Mouse (Mus musculus): ENCODE data around the gene Thbd. TPM values are rescaled to one million over a fixed set of nuclear protein-coding genes. Genes with fewer than 3 reads are reported as not detected.
A peak's percentile ranks its signal among the peaks of the same experiment; 100 is the strongest.

The Thbd gene
- polyA plus RNA-seq, 1 experiment = 28.4 TPM

DNA sequence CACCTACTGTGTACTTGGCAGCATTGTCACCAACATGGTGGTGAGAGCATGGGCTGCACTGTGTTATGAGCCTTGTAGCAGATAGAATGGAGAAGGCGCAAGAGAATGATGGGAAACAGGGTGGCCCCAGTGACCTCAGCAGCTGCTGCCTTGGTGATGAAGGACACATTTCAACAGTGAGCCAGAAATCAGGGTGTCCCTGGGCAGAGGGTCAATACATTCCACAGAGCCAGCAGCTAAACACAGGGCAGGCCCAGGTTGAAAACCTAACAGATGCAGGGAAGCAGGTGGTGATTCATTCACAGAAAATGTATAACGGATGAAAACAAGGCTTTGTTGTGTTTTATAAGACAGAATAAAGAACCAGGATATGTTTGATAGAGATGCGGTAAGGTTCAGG is 38.5 kb upstream of the Thbd start:
- Histone ChIP-seq H3K27ac (ENCODE audit: insufficient read depth, low read depth, low read length) (no peak overlapping the region), H3K4me3 (ENCODE audit: insufficient read depth, low read depth, low read length) (no peak overlapping the region), H3K36me3 (ENCODE audit: control insufficient read depth, insufficient read depth, low read length) (no peaks in the 10 kb centered on the region), H3K27me3 (replicated peaks; ENCODE audit: control insufficient read depth, insufficient read depth, low read length) (no peaks in the 10 kb centered on the region), H3K4me1 (ENCODE audit: control insufficient read depth, insufficient read depth, low read length) (no peaks in the 10 kb centered on the region)
- TF ChIP-seq POLR2A (IDR thresholded peaks at IDR 0.05; ENCODE audit: low read depth, low read length) (no peak), CTCF (conservative IDR thresholded peaks at IDR 0.05; ENCODE audit: insufficient read depth, insufficient read length, low read depth, low read length) (no peak)
- WGBS = 81% methylated on average over 3 of the region's 3 CpGs
- no peak for DNase-seq

DNA sequence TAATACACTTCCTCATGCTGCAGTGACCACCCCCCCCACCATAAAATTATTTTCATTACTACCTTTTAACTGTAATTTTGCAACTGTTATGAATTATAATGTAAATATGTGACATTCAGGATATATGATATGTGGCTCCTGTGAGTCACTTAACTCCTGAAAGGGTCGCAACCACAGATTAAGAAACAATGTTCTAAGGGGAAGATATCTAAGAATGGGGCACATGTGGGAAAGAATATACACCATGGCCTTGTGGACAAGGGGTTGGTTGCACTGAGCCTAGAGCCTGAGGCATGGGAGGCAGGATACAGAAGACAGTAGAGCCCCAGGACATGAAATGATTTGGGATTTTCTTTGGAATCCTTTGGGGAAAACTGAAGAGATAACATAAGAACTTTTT is 37.6 kb upstream of the Thbd start:
- TF ChIP-seq POLR2A (IDR thresholded peaks at IDR 0.05; ENCODE audit: low read depth, low read length) (no peak), CTCF (conservative IDR thresholded peaks at IDR 0.05; ENCODE audit: insufficient read depth, insufficient read length, low read depth, low read length) (no peak)
- no peak for DNase-seq
- Histone ChIP-seq H3K36me3 (ENCODE audit: control insufficient read depth, insufficient read depth, low read length) (no peaks in the 10 kb centered on the region), H3K27ac (ENCODE audit: insufficient read depth, low read depth, low read length) (no peak overlapping the region), H3K4me1 (ENCODE audit: control insufficient read depth, insufficient read depth, low read length) (no peaks in the 10 kb centered on the region), H3K27me3 (replicated peaks; ENCODE audit: control insufficient read depth, insufficient read depth, low read length) (no peaks in the 10 kb centered on the region), H3K4me3 (ENCODE audit: insufficient read depth, low read depth, low read length) (no peak overlapping the region)
- WGBS = 100% methylated on average over 1 of the region's 1 CpGs

DNA sequence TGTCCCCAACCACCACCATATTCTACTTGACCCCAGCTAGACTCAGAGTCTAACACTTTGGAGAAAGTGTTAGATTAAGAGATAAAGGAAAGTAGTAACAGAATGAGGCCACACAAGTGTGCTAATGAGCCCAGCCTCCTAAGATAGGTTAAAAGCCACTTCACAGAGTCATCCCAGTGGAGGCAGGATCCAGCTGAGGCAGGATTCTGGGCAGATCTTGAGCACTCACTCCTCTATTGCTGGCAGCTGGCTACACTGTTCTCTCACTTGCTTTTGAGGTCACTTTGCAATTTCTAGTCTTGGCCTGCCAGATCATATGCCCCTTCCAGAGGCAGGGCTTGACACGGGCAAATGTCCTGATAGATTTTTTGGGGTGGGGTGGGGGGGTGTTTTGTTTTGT is 36.5 kb upstream of the Thbd start:
- DNase-seq = no peak
- Histone ChIP-seq H3K4me3 (ENCODE audit: insufficient read depth, low read depth, low read length) (no peak overlapping the region), H3K27ac (ENCODE audit: insufficient read depth, low read depth, low read length) (peak overlapping the region; percentile 47; the same call in 1 of the 2 replicates), H3K27me3 (replicated peaks; ENCODE audit: control insufficient read depth, insufficient read depth, low read length) (no peaks in the 10 kb centered on the region), H3K36me3 (ENCODE audit: control insufficient read depth, insufficient read depth, low read length) (no peaks in the 10 kb centered on the region), H3K4me1 (ENCODE audit: control insufficient read depth, insufficient read depth, low read length) (no peaks in the 10 kb centered on the region)
- WGBS = 80% methylated on average over 1 of the region's 1 CpGs
- TF ChIP-seq CTCF (conservative IDR thresholded peaks at IDR 0.05; ENCODE audit: insufficient read depth, insufficient read length, low read depth, low read length) (no peak), POLR2A (IDR thresholded peaks at IDR 0.05; ENCODE audit: low read depth, low read length) (no peak)

DNA sequence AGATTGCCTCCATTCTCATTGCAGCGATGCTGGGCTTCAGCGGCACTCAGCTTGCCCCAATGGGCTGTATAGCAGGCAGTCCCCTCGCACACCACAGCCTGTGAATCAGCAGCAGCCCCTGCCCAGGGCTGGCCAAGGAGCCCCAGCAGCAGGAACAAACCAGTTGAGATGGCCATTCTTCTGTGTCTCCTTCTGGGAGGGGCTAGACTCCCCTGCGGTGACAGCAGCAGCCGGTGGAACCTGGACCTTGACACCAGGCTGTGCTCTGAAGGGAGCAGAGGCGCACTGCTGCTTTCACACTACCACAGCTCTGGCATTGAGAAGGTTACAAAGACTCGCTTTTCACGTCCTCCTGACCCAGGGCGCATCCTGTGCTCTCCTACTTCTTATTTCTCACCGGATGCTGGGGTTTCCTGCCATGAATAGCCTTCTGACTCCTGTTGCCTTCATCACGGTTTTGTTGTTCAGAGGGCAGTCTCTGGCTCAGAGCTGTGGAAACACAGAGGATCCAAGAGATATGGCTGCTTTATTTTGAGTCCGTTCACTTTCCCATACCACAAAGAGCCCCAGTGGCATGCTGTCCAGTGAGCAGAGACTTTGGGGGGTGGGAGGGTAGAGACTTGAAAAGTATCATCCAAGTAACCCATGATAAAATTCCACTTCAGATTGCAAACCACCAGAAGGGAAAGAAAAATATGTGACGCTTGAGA is 35.4 kb upstream of the Thbd start, which contains the start of gene Cd93:
Gene Cd93, minus strand, starts transcription at position 315 of the 710 bp plus-strand sequence.
- Histone ChIP-seq H3K27ac (ENCODE audit: insufficient read depth, low read depth, low read length) (peak within 1 kb of the TSS; percentile 90), H3K27me3 (replicated peaks; ENCODE audit: control insufficient read depth, insufficient read depth, low read length) (no peaks in the 10 kb centered on the region), H3K36me3 (ENCODE audit: control insufficient read depth, insufficient read depth, low read length) (no peaks in the 10 kb centered on the region), H3K4me3 (ENCODE audit: insufficient read depth, low read depth, low read length) (peak within 1 kb of the TSS; percentile 74), H3K4me1 (ENCODE audit: control insufficient read depth, insufficient read depth, low read length) (no peaks in the 10 kb centered on the region)
- peak; percentile 86 for DNase-seq
- TF ChIP-seq POLR2A (IDR thresholded peaks at IDR 0.05; ENCODE audit: low read depth, low read length) (no peak), CTCF (conservative IDR thresholded peaks at IDR 0.05; ENCODE audit: insufficient read depth, insufficient read length, low read depth, low read length) (no peak)
- 34% methylated on average over 13 of the region's 13 CpGs for WGBS

DNA sequence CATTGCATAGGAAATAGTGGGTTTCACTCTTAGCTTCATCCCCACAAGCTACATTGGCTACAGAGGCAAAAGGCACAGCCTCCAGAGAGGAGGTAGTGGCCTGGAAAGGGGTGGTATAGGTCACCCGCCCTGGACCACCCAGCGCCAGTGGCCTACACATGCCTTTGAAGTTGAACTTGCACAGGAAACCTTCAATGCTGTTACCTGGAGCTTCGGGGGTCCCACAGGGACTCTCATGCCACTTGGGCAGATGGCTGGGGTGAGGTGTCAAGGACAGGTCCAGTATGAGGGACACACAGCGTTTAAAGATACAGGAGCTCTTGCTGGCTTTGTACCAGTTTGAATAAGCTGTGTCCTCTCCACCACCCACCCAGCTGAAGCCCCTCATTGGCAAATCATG is 34.7 kb upstream of the Thbd start:
- TF ChIP-seq POLR2A (IDR thresholded peaks at IDR 0.05; ENCODE audit: low read depth, low read length) (no peak), CTCF (conservative IDR thresholded peaks at IDR 0.05; ENCODE audit: insufficient read depth, insufficient read length, low read depth, low read length) (no peak)
- 72% methylated on average over 4 of the region's 4 CpGs for WGBS

DNA sequence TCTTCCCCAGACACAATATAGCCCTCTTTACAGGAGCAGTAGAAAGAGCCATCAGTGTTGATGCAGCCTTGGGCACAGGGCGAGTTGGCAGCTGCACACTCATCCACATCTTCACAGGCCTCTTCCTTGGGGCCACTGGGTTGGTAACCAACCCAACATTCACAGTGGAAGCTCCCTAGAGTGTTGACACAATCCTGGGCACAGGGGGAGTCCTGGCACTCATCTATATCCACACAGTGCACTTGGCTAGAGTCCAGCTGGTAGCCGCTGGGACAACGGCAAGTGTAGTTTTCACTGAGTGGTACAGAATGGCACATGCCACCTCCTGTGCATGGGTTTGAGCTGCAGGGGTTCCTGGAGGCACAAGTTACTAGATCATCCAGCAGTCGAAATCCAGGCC is 34.2 kb upstream of the Thbd start:
- Histone ChIP-seq H3K36me3 (ENCODE audit: control insufficient read depth, insufficient read depth, low read length) (no peaks in the 10 kb centered on the region), H3K27ac (ENCODE audit: insufficient read depth, low read depth, low read length) (peak overlapping the region; percentile 90), H3K27me3 (replicated peaks; ENCODE audit: control insufficient read depth, insufficient read depth, low read length) (no peaks in the 10 kb centered on the region), H3K4me3 (ENCODE audit: insufficient read depth, low read depth, low read length) (peak overlapping the region; percentile 74), H3K4me1 (ENCODE audit: control insufficient read depth, insufficient read depth, low read length) (no peaks in the 10 kb centered on the region)
- TF ChIP-seq CTCF (conservative IDR thresholded peaks at IDR 0.05; ENCODE audit: insufficient read depth, insufficient read length, low read depth, low read length) (no peak), POLR2A (IDR thresholded peaks at IDR 0.05; ENCODE audit: low read depth, low read length) (no peak)
- 70% methylated on average over 4 of the region's 4 CpGs for WGBS
- no peak for DNase-seq

More for the DNA sequence above, 34.7 kb upstream of the Thbd start:
- no peaks in the 10 kb centered on the region for H3K36me3 ChIP-seq (ENCODE audit: control insufficient read depth, insufficient read depth, low read length)
- no peaks in the 10 kb centered on the region for H3K27me3 ChIP-seq (replicated peaks; ENCODE audit: control insufficient read depth, insufficient read depth, low read length)
- peak overlapping the region; percentile 74 for H3K4me3 ChIP-seq (ENCODE audit: insufficient read depth, low read depth, low read length)
- no peaks in the 10 kb centered on the region for H3K4me1 ChIP-seq (ENCODE audit: control insufficient read depth, insufficient read depth, low read length)
- DNase-seq = no peak
- peak overlapping the region; percentile 90 for H3K27ac ChIP-seq (ENCODE audit: insufficient read depth, low read depth, low read length)

DNA sequence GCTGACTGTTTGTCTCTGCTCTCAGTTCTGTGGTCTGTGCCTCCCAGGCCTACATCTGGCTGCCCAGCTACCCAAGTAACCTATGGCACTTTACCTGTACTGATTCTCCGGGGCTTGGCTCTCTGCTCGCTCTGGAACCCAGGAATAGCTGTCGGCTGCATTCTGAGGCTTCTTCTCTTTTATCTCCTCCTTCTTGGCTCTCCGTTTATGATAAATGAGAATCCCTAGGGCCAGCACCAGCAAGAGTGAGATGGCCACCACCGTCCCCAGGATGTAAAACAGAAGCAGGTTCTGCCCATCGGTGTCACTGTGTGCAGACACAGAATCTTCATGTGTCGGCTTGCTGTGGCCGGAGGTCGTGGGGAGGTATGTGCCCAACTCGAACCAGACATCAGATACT is 33.4 kb upstream of the Thbd start:
- H3K4me1 ChIP-seq (ENCODE audit: control insufficient read depth, insufficient read depth, low read length) = no peaks in the 10 kb centered on the region
- WGBS = 71% methylated on average over 10 of the region's 10 CpGs
- H3K27me3 ChIP-seq (replicated peaks; ENCODE audit: control insufficient read depth, insufficient read depth, low read length) = no peaks in the 10 kb centered on the region
- H3K27ac ChIP-seq (ENCODE audit: insufficient read depth, low read depth, low read length) = peak overlapping the region; percentile 90
- H3K36me3 ChIP-seq (ENCODE audit: control insufficient read depth, insufficient read depth, low read length) = no peaks in the 10 kb centered on the region
- no peak for TF ChIP-seq CTCF (conservative IDR thresholded peaks at IDR 0.05; ENCODE audit: insufficient read depth, insufficient read length, low read depth, low read length)
- no peak for TF ChIP-seq POLR2A (IDR thresholded peaks at IDR 0.05; ENCODE audit: low read depth, low read length)
- H3K4me3 ChIP-seq (ENCODE audit: insufficient read depth, low read depth, low read length) = peak overlapping the region; percentile 74
- no peak for DNase-seq

Measured in kidney, adult 2 months (tissue).